Mouse (Mus musculus): ENCODE measurements at regions not wholly inside any gene's neighbourhood (a gene's known extent, or its start where the extent isn't known, plus 50 kb on each side); places are given as distances from the start of the nearest gene placed in this dataset.

- no peaks in the 10 kb centered on the region for H3K27me3 ChIP-seq (ENCODE audit: control insufficient read depth, insufficient read depth, low read length)
- no peak overlapping the region for H3K4me3 ChIP-seq (ENCODE audit: control insufficient read depth in 1 of 2, insufficient read depth in 1 of 2, low read depth in 1 of 2, low read length in 2 of 2)
- H3K4me2 ChIP-seq (ENCODE audit: low read length), result no peak overlapping the region
- H3K9ac ChIP-seq (ENCODE audit: low read length), result no peak overlapping the region
- H3K27ac ChIP-seq (replicated peaks in 1 of 2; ENCODE audit: control insufficient read depth in 1 of 2, insufficient read depth in 1 of 2, low read depth in 2 of 2, low read length in 2 of 2), result no peak overlapping the region
- 53% methylated on average over 5 of the region's 5 CpGs for WGBS
- no peak for ATAC-seq (ENCODE audit: insufficient number of reproducible peaks, insufficient read depth, low FRiP score, low read depth)
- H3K36me3 ChIP-seq (ENCODE audit: control insufficient read depth, insufficient read depth, low read length), result no peaks in the 10 kb centered on the region
- no peaks in the 10 kb centered on the region for H3K9me3 ChIP-seq (ENCODE audit: control insufficient read depth, low read length)
- H3K4me1 ChIP-seq (ENCODE audit: control insufficient read depth in 2 of 2, insufficient read depth in 2 of 2, low read length in 2 of 2), result no peaks in the 10 kb centered on the region
Observed at GRCm38 (mm10) chr9:68201031-68201430, 360.8 kb downstream of the Vps13c start.

- Histone ChIP-seq H3K4me1 (ENCODE audit: control insufficient read depth in 2 of 2, insufficient read depth in 2 of 2, low read length in 2 of 2) (no peaks in the 10 kb centered on the region; a peak in 1 of 4 replicates), H3K4me3 (ENCODE audit: control insufficient read depth in 1 of 2, insufficient read depth in 1 of 2, low read depth in 1 of 2, low read length in 2 of 2) (no peak overlapping the region), H3K9me3 (ENCODE audit: control insufficient read depth, low read length) (no peaks in the 10 kb centered on the region), H3K27me3 (ENCODE audit: control insufficient read depth, insufficient read depth, low read length) (no peaks in the 10 kb centered on the region), H3K9ac (ENCODE audit: low read length) (no peak overlapping the region), H3K36me3 (ENCODE audit: control insufficient read depth, insufficient read depth, low read length) (no peaks in the 10 kb centered on the region), H3K4me2 (ENCODE audit: low read length) (no peak overlapping the region), H3K27ac (replicated peaks in 1 of 2; ENCODE audit: control insufficient read depth in 1 of 2, insufficient read depth in 1 of 2, low read depth in 2 of 2, low read length in 2 of 2) (no peak overlapping the region)
- no peak for ATAC-seq (ENCODE audit: insufficient number of reproducible peaks, insufficient read depth, low FRiP score, low read depth)
- WGBS, result 77% methylated on average over 6 of the region's 6 CpGs
Observed at GRCm38 (mm10) chr9:68225694-68226093, 385.5 kb downstream of the Vps13c start.

- H3K4me3 ChIP-seq (ENCODE audit: control insufficient read depth in 1 of 2, insufficient read depth in 1 of 2, low read depth in 1 of 2, low read length in 2 of 2), result no peak overlapping the region
- H3K27ac ChIP-seq (replicated peaks in 1 of 2; ENCODE audit: control insufficient read depth in 1 of 2, insufficient read depth in 1 of 2, low read depth in 2 of 2, low read length in 2 of 2), result no peak overlapping the region
- H3K9ac ChIP-seq (ENCODE audit: low read length), result no peak overlapping the region
- no peaks in the 10 kb centered on the region for H3K9me3 ChIP-seq (ENCODE audit: control insufficient read depth, low read length)
- H3K4me1 ChIP-seq (ENCODE audit: control insufficient read depth in 2 of 2, insufficient read depth in 2 of 2, low read length in 2 of 2), result peaks cover 4 to 9% of the 10 kb centered on the region in 2 experiments; a peak in 3 of 4 replicates
- 20% methylated on average over 3 of the region's 3 CpGs for WGBS
- H3K4me2 ChIP-seq (ENCODE audit: low read length), result no peak overlapping the region
- ATAC-seq (ENCODE audit: insufficient number of reproducible peaks, insufficient read depth, low FRiP score, low read depth), result no peak; the same call in 1 of the 2 replicates
- no peaks in the 10 kb centered on the region for H3K36me3 ChIP-seq (ENCODE audit: control insufficient read depth, insufficient read depth, low read length)
- no peaks in the 10 kb centered on the region for H3K27me3 ChIP-seq (ENCODE audit: control insufficient read depth, insufficient read depth, low read length)
Observed at GRCm38 (mm10) chr9:68231131-68231530, 390.9 kb downstream of the Vps13c start.

- Histone ChIP-seq H3K36me3 (ENCODE audit: control insufficient read depth, insufficient read depth, low read length) (no peaks in the 10 kb centered on the region), H3K4me1 (ENCODE audit: control insufficient read depth in 2 of 2, insufficient read depth in 2 of 2, low read length in 2 of 2) (peaks cover 4 to 9% of the 10 kb centered on the region in 2 experiments; a peak in 3 of 4 replicates), H3K4me2 (ENCODE audit: low read length) (peak overlapping the region; percentile 46), H3K27me3 (ENCODE audit: control insufficient read depth, insufficient read depth, low read length) (no peaks in the 10 kb centered on the region), H3K9me3 (ENCODE audit: control insufficient read depth, low read length) (no peaks in the 10 kb centered on the region), H3K9ac (ENCODE audit: low read length) (no peak overlapping the region; the same call in 1 of the 2 replicates), H3K27ac (replicated peaks in 1 of 2; ENCODE audit: control insufficient read depth in 1 of 2, insufficient read depth in 1 of 2, low read depth in 2 of 2, low read length in 2 of 2) (no peak overlapping the region), H3K4me3 (ENCODE audit: control insufficient read depth in 1 of 2, insufficient read depth in 1 of 2, low read depth in 1 of 2, low read length in 2 of 2) (no peak overlapping the region)
- 20% methylated on average over 12 of the region's 12 CpGs for WGBS
- ATAC-seq (ENCODE audit: insufficient number of reproducible peaks, insufficient read depth, low FRiP score, low read depth), result no peak
Observed at GRCm38 (mm10) chr9:68234979-68235649, 394.9 kb downstream of the Vps13c start.

- no peak overlapping the region for H3K4me3 ChIP-seq (ENCODE audit: control insufficient read depth in 1 of 2, insufficient read depth in 1 of 2, low read depth in 1 of 2, low read length in 2 of 2)
- no peaks in the 10 kb centered on the region for H3K36me3 ChIP-seq (ENCODE audit: control insufficient read depth, insufficient read depth, low read length)
- no peak overlapping the region for H3K4me2 ChIP-seq (ENCODE audit: low read length)
- H3K4me1 ChIP-seq (ENCODE audit: control insufficient read depth in 2 of 2, insufficient read depth in 2 of 2, low read length in 2 of 2), result peaks cover 4 to 9% of the 10 kb centered on the region in 2 experiments; a peak in 3 of 4 replicates
- H3K27ac ChIP-seq (replicated peaks in 1 of 2; ENCODE audit: control insufficient read depth in 1 of 2, insufficient read depth in 1 of 2, low read depth in 2 of 2, low read length in 2 of 2), result no peak overlapping the region
- no peaks in the 10 kb centered on the region for H3K27me3 ChIP-seq (ENCODE audit: control insufficient read depth, insufficient read depth, low read length)
- H3K9me3 ChIP-seq (ENCODE audit: control insufficient read depth, low read length), result no peaks in the 10 kb centered on the region
- no peak for ATAC-seq (ENCODE audit: insufficient number of reproducible peaks, insufficient read depth, low FRiP score, low read depth)
- no peak overlapping the region for H3K9ac ChIP-seq (ENCODE audit: low read length)
Observed at GRCm38 (mm10) chr9:68239121-68239520, 398.9 kb downstream of the Vps13c start.

- Histone ChIP-seq H3K9me3 (ENCODE audit: control insufficient read depth, low read length) (no peaks in the 10 kb centered on the region), H3K4me2 (ENCODE audit: low read length) (no peak overlapping the region), H3K27me3 (ENCODE audit: control insufficient read depth, insufficient read depth, low read length) (no peaks in the 10 kb centered on the region), H3K4me1 (ENCODE audit: control insufficient read depth in 2 of 2, insufficient read depth in 2 of 2, low read length in 2 of 2) (peaks cover 2 to 7% of the 10 kb centered on the region in 2 experiments; a peak in 3 of 4 replicates), H3K36me3 (ENCODE audit: control insufficient read depth, insufficient read depth, low read length) (no peaks in the 10 kb centered on the region), H3K4me3 (ENCODE audit: control insufficient read depth in 1 of 2, insufficient read depth in 1 of 2, low read depth in 1 of 2, low read length in 2 of 2) (no peak overlapping the region), H3K27ac (replicated peaks in 1 of 2; ENCODE audit: control insufficient read depth in 1 of 2, insufficient read depth in 1 of 2, low read depth in 2 of 2, low read length in 2 of 2) (no peak overlapping the region), H3K9ac (ENCODE audit: low read length) (no peak overlapping the region)
- no peak for ATAC-seq (ENCODE audit: insufficient number of reproducible peaks, insufficient read depth, low FRiP score, low read depth)
- 92% methylated on average over 5 of the region's 5 CpGs for WGBS
Observed at GRCm38 (mm10) chr9:68239551-68239950, 399.4 kb downstream of the Vps13c start.

- H3K9ac ChIP-seq (ENCODE audit: low read length), result no peak overlapping the region
Observed at GRCm38 (mm10) chr9:68250011-68250410, 403.6 kb upstream of the Rora start.

GRCm38 (mm10) chr9:68254218-68254617, 399.4 kb upstream of the Rora start:
- H3K4me1 ChIP-seq (ENCODE audit: control insufficient read depth in 2 of 2, insufficient read depth in 2 of 2, low read length in 2 of 2), result no peaks in the 10 kb centered on the region
- 50% methylated on average over 3 of the region's 3 CpGs for WGBS
- no peaks in the 10 kb centered on the region for H3K27me3 ChIP-seq (ENCODE audit: control insufficient read depth, insufficient read depth, low read length)
- H3K4me3 ChIP-seq (ENCODE audit: control insufficient read depth in 1 of 2, insufficient read depth in 1 of 2, low read depth in 1 of 2, low read length in 2 of 2), result no peak overlapping the region
- no peak overlapping the region for H3K4me2 ChIP-seq (ENCODE audit: low read length)
- no peak overlapping the region for H3K27ac ChIP-seq (replicated peaks in 1 of 2; ENCODE audit: control insufficient read depth in 1 of 2, insufficient read depth in 1 of 2, low read depth in 2 of 2, low read length in 2 of 2)
- no peak for ATAC-seq (ENCODE audit: insufficient number of reproducible peaks, insufficient read depth, low FRiP score, low read depth)
- H3K36me3 ChIP-seq (ENCODE audit: control insufficient read depth, insufficient read depth, low read length), result no peaks in the 10 kb centered on the region
- no peak overlapping the region for H3K9ac ChIP-seq (ENCODE audit: low read length)
- no peaks in the 10 kb centered on the region for H3K9me3 ChIP-seq (ENCODE audit: control insufficient read depth, low read length)

More at GRCm38 (mm10) chr9:68250011-68250410, 403.6 kb upstream of the Rora start:
- H3K36me3 ChIP-seq (ENCODE audit: control insufficient read depth, insufficient read depth, low read length), result no peaks in the 10 kb centered on the region
- no peak for ATAC-seq (ENCODE audit: insufficient number of reproducible peaks, insufficient read depth, low FRiP score, low read depth)
- no peak overlapping the region for H3K27ac ChIP-seq (replicated peaks in 1 of 2; ENCODE audit: control insufficient read depth in 1 of 2, insufficient read depth in 1 of 2, low read depth in 2 of 2, low read length in 2 of 2)
- H3K4me3 ChIP-seq (ENCODE audit: control insufficient read depth in 1 of 2, insufficient read depth in 1 of 2, low read depth in 1 of 2, low read length in 2 of 2), result no peak overlapping the region
- H3K27me3 ChIP-seq (ENCODE audit: control insufficient read depth, insufficient read depth, low read length), result no peaks in the 10 kb centered on the region
- no peak overlapping the region for H3K4me2 ChIP-seq (ENCODE audit: low read length)
- H3K4me1 ChIP-seq (ENCODE audit: control insufficient read depth in 2 of 2, insufficient read depth in 2 of 2, low read length in 2 of 2), result 0 out of 4 replicates have a peak, but pooled peaks cover 0 to 3% of the 10 kb centered on the region in 2 experiments
- 70% methylated on average over 16 of the region's 16 CpGs for WGBS
- no peaks in the 10 kb centered on the region for H3K9me3 ChIP-seq (ENCODE audit: control insufficient read depth, low read length)

Data from heart, embryonic 14.5 days (tissue).